Mouse (Mus musculus) small intestine, adult 10 weeks (tissue): Measurements from ENCODE around the gene Olfr395. TPM values are rescaled to one million over a fixed set of nuclear protein-coding genes. Genes with fewer than 3 reads are reported as not detected.

Experiments used
- polyA plus RNA-seq: library from polyadenylated mRNA; stranded (reverse); fragments of 350-450 nt; fragmentation: Illumina TruSeq; extraction: RNeasy Lipid Tissue Mini Kit (QIAGEN cat#74804); gene quantifications from one replicate; pipeline ENCODE4 v1.2.3, GENCODE M21; 2014; ENCODE audit warnings: low replicate concordance

The Olfr395 gene
- not detected for polyA plus RNA-seq

DNA sequence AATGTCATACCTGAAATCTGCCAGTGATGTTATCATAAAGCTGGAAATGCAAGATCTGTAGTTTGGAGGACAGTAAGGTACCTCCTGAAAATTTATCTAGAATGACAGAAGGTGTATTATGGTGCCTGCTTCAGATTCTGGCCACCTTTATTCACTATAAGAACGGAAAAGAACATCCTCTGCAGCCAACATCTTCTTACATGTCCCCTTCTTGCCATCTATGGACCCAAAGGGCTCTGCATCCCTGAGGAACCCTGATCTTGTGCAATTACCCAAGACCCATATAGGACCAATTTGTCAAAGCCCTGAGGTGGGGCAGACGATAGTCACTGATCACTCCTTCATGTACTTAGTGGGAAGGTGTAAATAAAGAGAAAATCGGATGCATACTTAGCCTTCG, at the start of gene Olfr395:
TSS of gene Olfr395 (minus strand) at position 101 of the 400 bp plus-strand sequence.

DNA sequence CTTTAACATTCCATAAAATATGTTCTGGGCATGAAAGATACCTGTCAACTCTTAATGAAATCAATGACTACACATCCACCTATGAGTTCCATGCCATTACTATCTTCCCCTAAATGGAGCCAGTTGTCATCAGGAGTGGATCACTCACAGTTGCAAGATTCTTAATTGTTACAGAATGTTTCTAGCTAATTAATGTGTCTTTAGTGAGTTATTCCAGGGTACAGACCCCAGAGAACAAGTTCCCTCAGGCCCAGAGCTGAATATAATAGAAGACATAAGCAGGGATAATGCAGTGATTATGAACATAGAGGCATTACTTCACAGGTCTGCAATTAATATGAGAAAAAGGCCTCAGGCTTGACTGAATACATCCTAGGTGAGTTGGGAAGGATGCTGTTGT, 27.3 kb upstream of the Olfr395 start, which contains the start of gene Olfr23:
TSS of gene Olfr23 (plus strand) at position 301 of the 400 bp plus-strand sequence.

DNA sequence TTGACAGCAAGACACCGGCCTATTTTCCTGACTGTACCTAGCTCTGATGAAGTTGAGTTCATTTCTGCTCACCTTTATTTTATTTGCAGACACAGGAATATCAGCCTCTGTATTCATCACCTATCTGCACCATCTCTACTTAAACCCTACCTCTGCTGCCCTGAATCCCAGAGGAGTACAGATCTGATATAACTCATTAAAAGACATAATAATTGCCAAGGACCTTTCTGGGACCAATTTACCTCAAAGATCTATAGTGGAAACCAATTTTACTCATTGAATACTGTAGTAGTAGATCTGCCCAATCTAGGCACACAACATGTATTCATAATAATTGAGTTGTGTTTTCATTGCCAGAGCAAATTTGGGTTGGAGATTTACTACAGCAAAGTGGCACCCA, 18.4 kb downstream of the Olfr395 start, which contains the start of gene Olfr394:
TSS of gene Olfr394 (minus strand) at position 101 of the 400 bp plus-strand sequence.

Other genes starting within 250 kb of the Olfr395 start
- gene Zfp735, start 220.5 kb downstream of the Olfr395 start, polyA plus RNA-seq: not detected
- not detected for gene Olfr389, start 128.6 kb downstream of the Olfr395 start, polyA plus RNA-seq
- gene Olfr390, start 126.3 kb downstream of the Olfr395 start, polyA plus RNA-seq: not detected
- not detected for gene Olfr391-ps, start 106.2 kb downstream of the Olfr395 start, polyA plus RNA-seq
- not detected for gene Olfr392, start 92.2 kb downstream of the Olfr395 start, polyA plus RNA-seq
- gene Olfr393, start 57.8 kb downstream of the Olfr395 start, polyA plus RNA-seq: not detected
- not detected for gene Olfr394, start 18.5 kb downstream of the Olfr395 start, polyA plus RNA-seq
- not detected for gene Olfr23, start 27.4 kb upstream of the Olfr395 start, polyA plus RNA-seq
- not detected for gene Olfr397, start 51.5 kb upstream of the Olfr395 start, polyA plus RNA-seq
- not detected for gene Olfr398, start 81.1 kb upstream of the Olfr395 start, polyA plus RNA-seq
- not detected for gene Olfr139, start 147.3 kb upstream of the Olfr395 start, polyA plus RNA-seq
- gene Olfr399, start 147.3 kb upstream of the Olfr395 start, polyA plus RNA-seq: not detected
- not detected for gene Zfp616, start 160.7 kb upstream of the Olfr395 start, polyA plus RNA-seq
- gene Olfr401, start 204.4 kb upstream of the Olfr395 start, polyA plus RNA-seq: not detected
- gene Olfr402, start 244.2 kb upstream of the Olfr395 start, polyA plus RNA-seq: not detected